Mouse (Mus musculus) cerebellum, adult 2 months (tissue): ENCODE measurements at regions not wholly inside any gene's neighbourhood (a gene's known extent, or its start where the extent isn't known, plus 50 kb on each side); places are given as distances from the start of the nearest gene placed in this dataset.

ENCODE experiments used
- CTCF ChIP-seq: fragments of 200-500 bp; IDR thresholded peaks from 2 replicates; pipeline ENCODE4 v1.5.1; 2011; ENCODE audit warnings: low read depth, mild to moderate bottlenecking, control low read depth, low read length, moderate library complexity, borderline replicate concordance; ENCODE audit not compliant: insufficient read depth
- POLR2A ChIP-seq: fragments of 200-500 bp; IDR thresholded peaks from 2 replicates; pipeline ENCODE4 v1.6.1; 2011; ENCODE audit warnings: low read length, control low read depth, borderline replicate concordance; ENCODE audit not compliant: insufficient read depth

DNA sequence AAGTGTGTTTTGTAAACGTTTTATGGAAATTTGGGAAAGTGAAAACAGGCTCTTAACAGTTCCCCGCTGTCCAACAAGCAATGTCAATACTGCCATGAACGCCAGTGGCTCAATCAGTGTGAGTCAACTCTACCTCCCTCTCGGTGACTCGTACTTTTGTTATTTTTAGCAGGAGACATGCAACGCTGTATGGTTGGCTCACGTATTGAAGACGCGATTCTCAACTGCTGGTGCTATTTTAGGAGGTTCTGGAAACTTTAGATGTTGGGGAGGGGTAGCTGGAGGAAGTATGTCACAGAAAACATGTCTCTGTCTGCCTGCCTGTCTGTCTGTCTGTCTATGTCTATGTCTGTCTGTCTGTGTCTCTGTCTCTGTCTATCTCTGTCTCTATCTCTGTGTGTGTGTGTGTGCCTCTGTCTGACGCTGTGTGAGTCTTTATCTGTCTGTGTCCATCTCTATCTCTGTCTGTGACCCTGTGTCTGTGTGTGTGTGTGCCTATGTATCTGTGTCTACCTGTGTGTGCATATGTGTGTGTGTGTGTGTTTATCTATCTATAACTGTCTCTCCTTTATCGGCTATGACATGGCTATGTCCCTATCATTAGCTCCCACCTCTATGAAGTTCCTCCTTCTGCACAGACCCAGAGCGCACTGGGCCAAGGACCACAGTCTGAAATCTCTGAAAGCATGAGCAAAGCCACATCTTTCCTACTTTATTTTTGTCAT is 283.9 kb upstream of the Runx1 start:
- TF ChIP-seq CTCF (no peak), POLR2A (no peak)
